Mouse (Mus musculus): ENCODE results near the gene Ccnd2. TPM values are rescaled to one million over a fixed set of nuclear protein-coding genes. Genes with fewer than 3 reads are reported as not detected.

Gene Ccnd2
- polyA plus RNA-seq, 1 experiment from 2014 or later = 46.1 TPM

DNA sequence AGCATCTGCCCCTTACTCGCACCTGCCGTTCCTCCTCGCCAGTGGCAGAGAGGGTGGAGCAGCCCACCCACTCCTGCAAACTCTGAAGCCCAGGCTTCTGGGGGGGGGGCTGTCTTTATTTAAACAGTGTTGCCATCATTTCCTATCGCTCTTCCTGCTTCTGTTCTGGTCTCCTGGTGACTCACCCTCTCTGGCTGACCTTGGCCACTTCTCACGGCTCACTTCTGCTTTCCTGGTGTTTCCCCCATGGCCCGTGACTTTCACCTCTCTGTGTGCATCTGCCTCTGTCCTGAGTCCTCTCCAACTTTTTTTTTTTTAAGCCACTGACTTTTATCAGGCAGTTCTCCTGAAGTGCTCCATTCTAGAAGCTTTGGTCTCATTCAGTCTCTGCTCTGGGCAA, 10.8 kb upstream of the Ccnd2 start:
- 5% methylated on average over 6 of the region's 6 CpGs for WGBS (ENCODE audit: insufficient replicate concordance)
- Histone ChIP-seq H3K4me1 (ENCODE audit: control insufficient read depth, low read depth, low read length) (no peaks in the 10 kb centered on the region), H3K9me3 (replicated peaks; ENCODE audit: control insufficient read depth, low read length) (no peaks in the 10 kb centered on the region), H3K27ac (ENCODE audit: low read length) (no peak overlapping the region), H3K4me3 (ENCODE audit: low read depth, low read length) (no peak overlapping the region), H3K4me2 (ENCODE audit: low read depth, low read length) (no peak overlapping the region), H3K9ac (ENCODE audit: low read depth, low read length) (no peak overlapping the region), H3K36me3 (ENCODE audit: control insufficient read depth, insufficient read depth) (no peaks in the 10 kb centered on the region), H3K27me3 (ENCODE audit: control insufficient read depth, insufficient read depth, low read depth, low read length) (peaks cover 9% of the 10 kb centered on the region)
- ATAC-seq (ENCODE audit: low read depth) = no peak

DNA sequence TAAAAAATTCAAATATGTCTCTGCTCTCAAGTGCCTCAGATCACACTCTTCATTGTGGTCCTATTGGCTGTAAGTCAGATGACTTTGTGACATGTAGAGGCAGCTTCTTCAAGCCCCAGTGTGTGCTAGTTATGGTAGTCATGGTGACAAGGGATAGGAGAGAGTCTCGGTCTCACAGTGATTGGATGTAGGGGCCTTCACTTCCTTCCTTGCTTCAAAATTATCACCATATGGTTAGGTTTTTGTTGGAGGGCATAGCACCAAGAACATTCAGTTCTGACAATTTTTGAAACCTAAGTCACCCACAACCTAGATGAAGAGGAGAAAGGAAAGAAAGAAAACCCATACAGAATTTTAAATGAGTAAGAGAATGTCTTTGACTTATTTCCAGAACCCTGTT, 5.3 kb upstream of the Ccnd2 start:
- H3K27ac ChIP-seq (ENCODE audit: low read length) = no peak overlapping the region
- ATAC-seq (ENCODE audit: low read depth) = no peak
- no peaks in the 10 kb centered on the region for H3K9me3 ChIP-seq (replicated peaks; ENCODE audit: control insufficient read depth, low read length)
- no peak overlapping the region for H3K4me3 ChIP-seq (ENCODE audit: low read depth, low read length)
- no peak overlapping the region for H3K4me2 ChIP-seq (ENCODE audit: low read depth, low read length)
- H3K36me3 ChIP-seq (ENCODE audit: control insufficient read depth, insufficient read depth) = no peaks in the 10 kb centered on the region
- 19% methylated on average over 1 of the region's 1 CpGs for WGBS (ENCODE audit: insufficient replicate concordance)
- H3K9ac ChIP-seq (ENCODE audit: low read depth, low read length) = no peak overlapping the region
- peaks cover 57% of the 10 kb centered on the region for H3K27me3 ChIP-seq (ENCODE audit: control insufficient read depth, insufficient read depth, low read depth, low read length)
- H3K4me1 ChIP-seq (ENCODE audit: control insufficient read depth, low read depth, low read length) = peaks cover 24% of the 10 kb centered on the region

GRCm38 (mm10) chr6:127155468-127155867, 3.5 kb upstream of the Ccnd2 start:
- WGBS (ENCODE audit: insufficient replicate concordance) = 1% methylated on average over 15 of the region's 15 CpGs
- ATAC-seq (ENCODE audit: low read depth) = no peak
- Histone ChIP-seq H3K4me3 (ENCODE audit: low read depth, low read length) (peak overlapping the region; percentile 43), H3K4me2 (ENCODE audit: low read depth, low read length) (peak overlapping the region; percentile 82), H3K9ac (ENCODE audit: low read depth, low read length) (no peak overlapping the region), H3K9me3 (replicated peaks; ENCODE audit: control insufficient read depth, low read length) (no peaks in the 10 kb centered on the region), H3K4me1 (ENCODE audit: control insufficient read depth, low read depth, low read length) (peaks cover 40% of the 10 kb centered on the region), H3K27ac (ENCODE audit: low read length) (no peak overlapping the region), H3K36me3 (ENCODE audit: control insufficient read depth, insufficient read depth) (no peaks in the 10 kb centered on the region), H3K27me3 (ENCODE audit: control insufficient read depth, insufficient read depth, low read depth, low read length) (peaks cover 75% of the 10 kb centered on the region)

DNA sequence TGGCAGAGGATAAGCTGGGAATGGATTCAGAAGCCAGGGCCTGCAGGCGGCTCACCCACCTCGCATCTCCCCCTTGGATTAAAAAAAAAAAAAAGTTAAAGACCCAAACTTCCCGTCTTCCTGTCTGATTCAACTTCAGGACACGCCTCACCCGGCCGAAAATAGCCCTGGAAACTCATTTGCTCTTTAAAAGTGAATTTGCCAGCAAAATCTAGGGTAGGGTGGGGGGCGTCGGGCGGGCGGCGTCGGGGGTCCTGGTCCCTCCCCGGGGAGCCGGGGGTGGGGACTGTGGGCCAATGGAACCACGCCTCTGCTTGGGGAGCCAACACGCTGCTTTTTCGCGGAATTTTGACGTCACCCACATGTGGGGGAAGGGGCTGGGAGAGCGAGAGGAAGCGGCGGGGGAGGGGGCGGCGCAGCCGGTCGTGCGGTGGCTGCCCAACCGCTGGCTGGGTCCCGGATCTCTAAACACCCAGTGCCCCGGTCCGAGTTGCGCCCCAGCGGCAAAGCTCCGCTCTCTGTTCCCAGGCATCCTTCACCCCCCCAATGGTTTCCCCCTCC, 2.8 kb upstream of the Ccnd2 start:
- Histone ChIP-seq H3K4me2 (ENCODE audit: low read depth, low read length) (peak overlapping the region; percentile 82), H3K36me3 (ENCODE audit: control insufficient read depth, insufficient read depth) (no peaks in the 10 kb centered on the region), H3K27me3 (ENCODE audit: control insufficient read depth, insufficient read depth, low read depth, low read length) (peaks cover 82% of the 10 kb centered on the region), H3K4me3 (ENCODE audit: low read depth, low read length) (peak overlapping the region; percentile 43), H3K27ac (ENCODE audit: low read length) (no peak overlapping the region), H3K9ac (ENCODE audit: low read depth, low read length) (no peak overlapping the region), H3K4me1 (ENCODE audit: control insufficient read depth, low read depth, low read length) (peaks cover 47% of the 10 kb centered on the region), H3K9me3 (replicated peaks; ENCODE audit: control insufficient read depth, low read length) (no peaks in the 10 kb centered on the region)
- ATAC-seq (ENCODE audit: low read depth) = no peak
- WGBS (ENCODE audit: insufficient replicate concordance) = 0% methylated on average over 34 of the region's 34 CpGs

DNA sequence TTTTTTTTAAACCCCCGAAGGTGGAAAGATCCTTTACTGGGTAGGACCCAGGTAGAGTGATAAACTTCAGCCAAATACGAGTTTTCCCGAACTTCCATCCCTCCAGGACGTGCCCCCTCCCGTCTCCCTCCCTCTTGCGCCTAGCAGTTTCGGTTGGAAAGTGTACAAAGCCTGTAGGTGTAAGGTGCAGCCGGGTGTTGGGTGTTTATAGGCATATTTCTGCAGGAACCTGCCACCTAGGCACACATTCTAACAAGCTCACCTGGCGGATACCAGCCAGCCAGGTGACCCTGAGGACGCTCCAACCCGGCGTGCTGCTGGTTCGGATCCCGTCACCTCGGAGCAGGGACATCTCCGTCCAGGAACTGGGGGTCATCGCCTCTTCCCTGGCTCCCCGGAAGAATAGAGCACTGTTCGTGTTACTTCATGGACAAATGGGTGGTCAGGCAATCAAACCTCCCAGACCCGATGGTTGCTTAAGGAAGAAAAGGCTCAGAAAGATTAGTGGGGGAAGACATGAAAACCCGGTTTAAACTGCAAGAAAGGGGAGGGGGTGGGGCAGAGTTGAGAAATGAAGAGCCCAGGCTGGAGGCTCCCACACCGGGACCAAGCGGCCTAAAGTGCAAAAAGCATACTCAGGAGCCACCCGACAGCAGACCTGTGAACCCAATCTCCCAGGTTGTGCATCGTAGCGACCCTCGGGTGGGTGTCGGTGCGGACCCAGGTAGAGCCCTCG, 2.1 kb upstream of the Ccnd2 start:
- no peak overlapping the region for H3K27ac ChIP-seq (ENCODE audit: low read length)
- H3K9me3 ChIP-seq (replicated peaks; ENCODE audit: control insufficient read depth, low read length) = no peaks in the 10 kb centered on the region
- no peaks in the 10 kb centered on the region for H3K36me3 ChIP-seq (ENCODE audit: control insufficient read depth, insufficient read depth)
- H3K9ac ChIP-seq (ENCODE audit: low read depth, low read length) = no peak overlapping the region
- H3K4me2 ChIP-seq (ENCODE audit: low read depth, low read length) = peak overlapping the region; percentile 82
- peaks cover 86% of the 10 kb centered on the region for H3K27me3 ChIP-seq (ENCODE audit: control insufficient read depth, insufficient read depth, low read depth, low read length)
- peaks cover 49% of the 10 kb centered on the region for H3K4me1 ChIP-seq (ENCODE audit: control insufficient read depth, low read depth, low read length)
- no peak for ATAC-seq (ENCODE audit: low read depth)
- H3K4me3 ChIP-seq (ENCODE audit: low read depth, low read length) = peak overlapping the region; percentile 43
- WGBS (ENCODE audit: insufficient replicate concordance) = under 1% methylated on average over 30 of the region's 30 CpGs

GRCm38 (mm10) chr6:127153296-127153800, 1.4 kb upstream of the Ccnd2 start:
- H3K9me3 ChIP-seq (replicated peaks; ENCODE audit: control insufficient read depth, low read length) = no peaks in the 10 kb centered on the region
- peaks cover 49% of the 10 kb centered on the region for H3K4me1 ChIP-seq (ENCODE audit: control insufficient read depth, low read depth, low read length)
- H3K9ac ChIP-seq (ENCODE audit: low read depth, low read length) = no peak overlapping the region
- no peak overlapping the region for H3K27ac ChIP-seq (ENCODE audit: low read length)
- H3K4me2 ChIP-seq (ENCODE audit: low read depth, low read length) = peak overlapping the region; percentile 82
- peaks cover 91% of the 10 kb centered on the region for H3K27me3 ChIP-seq (ENCODE audit: control insufficient read depth, insufficient read depth, low read depth, low read length)
- under 1% methylated on average over 28 of the region's 28 CpGs for WGBS (ENCODE audit: insufficient replicate concordance)
- H3K4me3 ChIP-seq (ENCODE audit: low read depth, low read length) = peak overlapping the region; percentile 43
- no peaks in the 10 kb centered on the region for H3K36me3 ChIP-seq (ENCODE audit: control insufficient read depth, insufficient read depth)
- no peak for ATAC-seq (ENCODE audit: low read depth)

GRCm38 (mm10) chr6:127151565-127152105, 358 bp downstream of the Ccnd2 start:
- peak overlapping the region; percentile 82 for H3K4me2 ChIP-seq (ENCODE audit: low read depth, low read length)
- peak; percentile 57 for ATAC-seq (ENCODE audit: low read depth)
- peak overlapping the region; percentile 62 for H3K4me3 ChIP-seq (ENCODE audit: low read depth, low read length)
- H3K36me3 ChIP-seq (ENCODE audit: control insufficient read depth, insufficient read depth) = no peaks in the 10 kb centered on the region
- peak overlapping the region; percentile 74 for H3K27ac ChIP-seq (ENCODE audit: low read length)
- H3K4me1 ChIP-seq (ENCODE audit: control insufficient read depth, low read depth, low read length) = peaks cover 49% of the 10 kb centered on the region
- H3K27me3 ChIP-seq (ENCODE audit: control insufficient read depth, insufficient read depth, low read depth, low read length) = peaks cover 84% of the 10 kb centered on the region
- peak overlapping the region; percentile 45 for H3K9ac ChIP-seq (ENCODE audit: low read depth, low read length)
- H3K9me3 ChIP-seq (replicated peaks; ENCODE audit: control insufficient read depth, low read length) = no peaks in the 10 kb centered on the region
- WGBS (ENCODE audit: insufficient replicate concordance) = under 1% methylated on average over 29 of the region's 29 CpGs

DNA sequence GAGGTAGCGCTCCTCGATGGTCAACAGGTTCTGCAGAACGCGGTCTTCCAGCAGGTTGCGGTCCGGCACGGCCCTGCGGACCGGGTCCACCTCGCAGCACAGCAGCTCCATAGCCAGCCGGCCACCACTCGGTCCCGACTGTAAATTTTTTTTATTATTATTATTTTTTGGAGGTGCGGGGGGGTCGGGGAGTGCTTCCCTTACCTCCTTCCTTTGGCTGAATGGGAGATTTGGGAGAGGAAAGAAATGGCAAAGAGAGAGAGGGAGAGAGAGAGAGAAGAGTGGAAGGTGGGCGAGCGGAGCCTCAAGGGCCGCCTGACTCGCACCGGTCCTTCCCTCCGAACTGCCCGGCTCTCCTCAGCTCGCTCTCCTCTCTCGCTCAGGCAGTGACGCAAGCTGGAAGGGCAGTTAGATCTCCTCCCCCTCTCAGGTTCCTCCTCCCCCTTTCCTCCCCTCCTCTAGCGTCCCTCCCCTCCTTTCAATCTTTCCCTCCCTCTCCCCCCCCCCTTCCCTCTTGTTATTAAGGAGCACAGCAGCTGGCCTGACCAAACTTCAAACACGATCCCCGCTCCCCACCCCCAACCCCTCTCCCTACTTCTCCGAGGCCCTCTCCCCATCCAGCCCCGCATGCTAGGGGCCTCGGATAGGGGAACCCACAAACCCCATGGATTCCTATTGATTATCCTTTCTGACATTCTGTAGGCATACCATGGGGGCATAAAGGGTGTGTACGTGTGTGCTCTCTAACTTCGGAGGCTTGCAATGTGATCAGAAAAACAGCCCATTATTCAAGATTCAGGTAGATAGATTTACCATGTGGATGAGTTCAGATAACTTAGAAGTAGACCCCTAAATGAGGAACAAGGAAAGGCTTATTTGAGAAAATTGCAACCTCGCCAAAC, 1.1 kb downstream of the Ccnd2 start:
- Histone ChIP-seq H3K4me2 (ENCODE audit: low read depth, low read length) (peak overlapping the region; percentile 82), H3K27ac (ENCODE audit: low read length) (peak overlapping the region; percentile 74), H3K9ac (ENCODE audit: low read depth, low read length) (peak overlapping the region; percentile 58), H3K9me3 (replicated peaks; ENCODE audit: control insufficient read depth, low read length) (no peaks in the 10 kb centered on the region), H3K36me3 (ENCODE audit: control insufficient read depth, insufficient read depth) (no peaks in the 10 kb centered on the region), H3K4me3 (ENCODE audit: low read depth, low read length) (peak overlapping the region; percentile 62), H3K4me1 (ENCODE audit: control insufficient read depth, low read depth, low read length) (peaks cover 49% of the 10 kb centered on the region), H3K27me3 (ENCODE audit: control insufficient read depth, insufficient read depth, low read depth, low read length) (peaks cover 82% of the 10 kb centered on the region)
- under 1% methylated on average over 34 of the region's 34 CpGs for WGBS (ENCODE audit: insufficient replicate concordance)
- peak; percentile 53 for ATAC-seq (ENCODE audit: low read depth)
